Mouse (Mus musculus) brain, embryonic 14.5 days (tissue): ENCODE results near the gene H2-Ke6. TPM values are rescaled to one million over a fixed set of nuclear protein-coding genes. Genes with fewer than 3 reads are reported as not detected.

Source experiments
- DNase-seq: peaks from one replicate; pipeline ENCODE4 v3.0.0-alpha.2; 2011; ENCODE audit warnings: low read depth
- CTCF ChIP-seq: fragments of 200-500 bp; IDR thresholded peaks from 2 replicates; pipeline ENCODE4 v1.5.1; 2012; ENCODE audit warnings: inconsistent platforms, mild to moderate bottlenecking, moderate library complexity, borderline replicate concordance; ENCODE audit not compliant: insufficient read depth, insufficient read length; ENCODE audit errors: extremely low read depth
- POLR2A ChIP-seq: fragments of 200-500 bp; IDR thresholded peaks from 2 replicates; pipeline ENCODE4 v1.6.1; 2012; ENCODE audit warnings: mild to moderate bottlenecking, inconsistent platforms, borderline replicate concordance; ENCODE audit not compliant: poor library complexity, insufficient read depth, insufficient read length, severe bottlenecking; ENCODE audit errors: extremely low read depth
- polyA plus RNA-seq: library from polyadenylated mRNA; depleted of rRNA; stranded (reverse); fragments of >200 nt; gene quantifications from 2 replicates; pipeline ENCODE4 v1.2.3, GENCODE M21; 2012; rRNA removed

H2-Ke6 gene
- polyA plus RNA-seq, 1 experiment: 88.8 TPM

- DNase-seq: peak; percentile 90
- TF ChIP-seq POLR2A: no peak
- peak; percentile 75; the same call in 1 of the 2 replicates for TF ChIP-seq CTCF
These were observed 35.8 kb downstream of the H2-Ke6 start for GRCm38 (mm10) chr17:33991788-33992664.

DNA sequence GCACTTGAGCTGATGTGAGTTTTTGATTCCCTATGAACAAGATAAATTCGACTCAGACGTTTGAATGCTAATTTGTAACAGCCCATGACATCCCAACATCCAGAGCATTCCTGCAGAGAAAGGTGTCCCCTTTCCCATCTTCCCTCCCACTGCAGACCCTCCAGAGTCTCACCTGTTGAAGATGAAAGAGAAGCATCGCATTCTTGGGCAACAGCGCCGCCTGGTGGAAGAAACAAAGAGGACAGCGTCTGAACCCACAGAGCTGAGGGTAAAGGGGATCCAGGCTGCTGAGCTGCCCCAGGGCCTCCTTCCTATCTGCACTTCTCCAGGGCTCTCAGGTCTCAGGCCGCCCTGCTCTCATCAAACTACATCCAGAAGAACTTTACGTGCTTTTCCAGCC lies 45.7 kb downstream of the H2-Ke6 start:
- peak; percentile 51 for DNase-seq

DNA sequence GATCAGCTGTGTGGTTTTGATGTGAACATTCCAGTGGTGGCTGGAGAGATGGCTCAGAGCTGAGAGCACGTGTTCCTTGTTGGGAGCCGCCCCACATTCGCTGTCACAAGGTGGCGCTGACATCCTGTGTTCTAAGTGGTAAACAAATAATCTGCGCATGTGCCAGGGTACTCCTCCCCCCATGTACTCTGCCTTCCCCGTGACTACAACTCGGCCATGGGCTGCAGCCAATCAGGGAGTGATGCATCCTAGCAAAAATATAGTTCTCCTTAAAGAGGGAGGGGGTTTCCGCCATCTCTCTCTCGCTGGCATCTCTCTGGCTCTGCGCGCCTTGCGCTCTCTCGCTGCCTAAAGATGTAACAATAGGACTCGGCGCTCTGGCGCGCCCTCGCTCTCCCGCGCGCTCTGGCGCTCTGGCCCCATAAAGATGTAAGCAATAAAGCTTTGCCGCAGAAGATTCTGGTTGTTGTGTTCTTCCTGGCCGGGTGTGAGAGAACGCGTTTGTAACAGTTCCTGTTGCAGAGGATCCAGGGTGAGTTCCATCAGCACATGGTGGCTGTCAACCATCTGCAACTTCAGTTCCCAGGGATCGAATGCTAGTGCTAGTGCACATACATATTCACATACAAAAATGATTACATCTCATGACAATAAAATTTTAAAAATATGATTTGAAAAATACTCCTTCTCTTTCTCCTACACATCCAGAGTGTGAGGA lies 46.5 kb downstream of the H2-Ke6 start:
- TF ChIP-seq CTCF (peak; percentile 53), POLR2A (peak; percentile 56; the same call in 1 of the 2 replicates)
- DNase-seq: peak; percentile 99

More for the DNA sequence above, 45.7 kb downstream of the H2-Ke6 start:
- TF ChIP-seq CTCF: peak; percentile 55

DNA sequence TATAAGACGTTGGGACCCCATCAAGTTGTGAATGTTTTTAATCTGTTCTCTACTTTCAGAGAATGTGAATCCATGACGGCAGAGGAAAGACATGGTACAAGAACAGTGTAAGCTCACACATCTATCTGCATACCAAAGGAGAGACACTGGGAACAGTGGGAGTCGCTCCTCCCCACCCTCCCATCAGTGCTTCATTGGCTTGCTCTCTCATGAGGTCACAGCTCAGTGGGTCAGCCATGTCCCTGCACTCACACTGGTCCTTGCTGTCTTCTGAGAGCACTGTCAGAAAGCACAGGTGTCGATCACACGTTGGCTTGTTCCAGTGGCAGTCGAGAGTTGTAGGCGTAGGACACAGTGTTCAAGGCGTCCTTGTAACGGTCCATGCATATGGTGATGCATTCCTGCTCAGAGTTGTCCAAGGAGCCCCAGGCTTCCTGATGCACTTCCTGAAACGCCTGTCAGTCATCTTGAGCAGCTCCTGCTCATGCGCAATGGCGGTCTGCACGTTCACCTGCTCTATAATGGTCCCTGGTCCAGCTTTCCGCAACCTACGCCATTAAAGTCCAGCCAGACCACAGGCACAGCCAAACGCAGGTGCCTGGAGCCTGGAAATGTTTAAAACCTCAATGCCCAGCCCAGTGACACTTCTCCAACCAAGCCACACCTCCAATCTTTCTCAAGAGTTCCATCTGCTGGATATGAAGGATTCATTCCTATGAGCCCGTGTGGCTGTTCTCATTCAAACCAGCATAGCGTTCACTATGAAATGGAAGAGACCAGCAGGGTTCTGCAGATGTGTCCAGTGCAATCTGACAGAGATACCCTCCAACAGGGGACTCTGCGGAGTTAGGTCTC lies 47.5 kb downstream of the H2-Ke6 start:
- peak; percentile 7 for DNase-seq
- TF ChIP-seq CTCF (no peak), POLR2A (no peak)

- no peak for TF ChIP-seq POLR2A
- no peak for TF ChIP-seq CTCF
- no peak for DNase-seq
These were observed 48.3 kb downstream of the H2-Ke6 start for GRCm38 (mm10) chr17:33979512-33980050.

DNA sequence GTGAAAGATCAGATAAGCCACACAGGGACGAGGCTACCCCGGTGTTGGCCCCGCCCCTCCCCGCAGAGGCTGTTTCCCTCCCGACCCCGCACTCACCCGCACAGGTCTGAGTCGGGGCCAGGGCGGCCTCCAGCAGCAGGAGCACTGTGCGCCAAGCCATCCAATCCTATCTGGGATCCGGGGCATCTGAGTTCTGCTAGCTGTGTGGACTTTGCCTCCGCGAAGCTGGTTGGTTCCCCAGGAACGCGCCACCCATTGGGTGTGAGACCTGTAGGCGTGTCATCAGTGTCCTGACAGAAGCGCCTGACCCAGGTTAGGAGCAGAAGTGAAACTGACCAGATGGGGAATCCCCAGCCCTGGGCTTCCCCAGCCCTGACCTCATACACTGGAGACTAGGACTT lies 49.2 kb downstream of the H2-Ke6 start:
- TF ChIP-seq CTCF (no peak), POLR2A (no peak)
- no peak for DNase-seq

DNA sequence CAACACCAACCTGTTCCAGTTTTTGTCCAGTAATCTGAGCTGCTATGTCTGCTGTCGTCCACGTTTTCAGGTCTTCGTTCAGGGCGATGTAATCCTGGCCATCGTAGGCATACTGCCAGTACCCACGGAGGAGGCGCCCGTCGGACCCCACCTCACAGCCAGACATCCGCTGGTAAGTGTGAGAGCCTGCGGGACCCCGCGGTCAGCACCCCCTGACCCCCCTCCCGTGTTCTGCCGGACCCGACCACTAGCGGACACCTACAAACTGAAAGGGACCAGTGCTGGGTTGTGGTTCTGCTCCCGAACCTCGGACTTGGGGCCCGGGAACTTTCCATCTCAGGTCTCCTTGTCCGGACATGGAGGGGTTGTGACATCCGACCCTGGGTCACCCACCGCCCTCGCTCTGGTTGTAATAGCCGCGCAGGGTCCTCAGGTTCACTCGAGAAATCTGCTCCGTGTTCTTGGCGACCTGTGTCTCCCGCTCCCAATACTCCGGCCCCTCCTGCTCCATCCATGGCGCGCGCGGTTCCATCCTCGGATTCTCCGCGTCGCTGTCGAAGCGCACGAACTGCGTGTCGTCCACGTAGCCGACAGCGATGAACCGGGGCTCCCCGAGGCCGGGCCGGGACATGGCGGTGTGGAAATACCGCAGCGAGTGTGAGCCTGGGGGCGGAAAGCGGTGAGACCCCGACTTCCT lies 49.9 kb downstream of the H2-Ke6 start:
- no peak for TF ChIP-seq CTCF
- no peak for TF ChIP-seq POLR2A
- DNase-seq: no peak

Other genes with a start within 250 kb of the H2-Ke6 start
- 9.8 and 10.6 TPM in 2 replicates for gene Angptl4, start 246.2 kb downstream of the H2-Ke6 start, polyA plus RNA-seq
- gene Kank3, start 217.5 kb downstream of the H2-Ke6 start, polyA plus RNA-seq: 50.7 and 61.9 TPM in 2 replicates
- 1,048 and 1,174 TPM in 2 replicates for gene Rps28, start 203.5 kb downstream of the H2-Ke6 start, polyA plus RNA-seq
- 327 and 425 TPM in 2 replicates for gene Ndufa7, start 203.5 kb downstream of the H2-Ke6 start, polyA plus RNA-seq
- gene Cd320, start 185.0 kb downstream of the H2-Ke6 start, polyA plus RNA-seq: 41.6 and 49.6 TPM in 2 replicates
- gene Gm7029, start 154.2 kb downstream of the H2-Ke6 start, polyA plus RNA-seq: not detected in 2 replicates
- gene Kifc1, start 137.4 kb downstream of the H2-Ke6 start, polyA plus RNA-seq: 18.5 and 32.3 TPM in 2 replicates
- gene Platr17, start 122.9 kb downstream of the H2-Ke6 start, polyA plus RNA-seq: 0.30 and 0.38 TPM in 2 replicates
- 43.8 and 52.6 TPM in 2 replicates for gene Daxx, start 118.6 kb downstream of the H2-Ke6 start, polyA plus RNA-seq
- 17.4 and 22.8 TPM in 2 replicates for gene Tapbp, start 112.2 kb downstream of the H2-Ke6 start, polyA plus RNA-seq
- gene Zbtb22, start 112.2 kb downstream of the H2-Ke6 start, polyA plus RNA-seq: 35.8 and 43.6 TPM in 2 replicates
- gene Rgl2, start 98.5 kb downstream of the H2-Ke6 start, polyA plus RNA-seq: 184 and 285 TPM in 2 replicates
- 85.7 and 97.5 TPM in 2 replicates for gene Pfdn6, start 87.7 kb downstream of the H2-Ke6 start, polyA plus RNA-seq
- 22.8 and 29.3 TPM in 2 replicates for gene Wdr46, start 87.4 kb downstream of the H2-Ke6 start, polyA plus RNA-seq
- 9.9 and 11.1 TPM in 2 replicates for gene B3galt4, start 76.6 kb downstream of the H2-Ke6 start, polyA plus RNA-seq
- 71.7 and 72.8 TPM in 2 replicates for gene Vps52, start 72.2 kb downstream of the H2-Ke6 start, polyA plus RNA-seq
- gene Rps18, start 72.1 kb downstream of the H2-Ke6 start, polyA plus RNA-seq: 744 and 771 TPM in 2 replicates
- gene H2-K1, start 27.7 kb downstream of the H2-Ke6 start, polyA plus RNA-seq: 20.4 and 20.5 TPM in 2 replicates
- gene Ring1, start 3.4 kb downstream of the H2-Ke6 start, polyA plus RNA-seq: 58.8 and 68.8 TPM in 2 replicates
- gene Slc39a7, start 3.6 kb upstream of the H2-Ke6 start, polyA plus RNA-seq: 133 and 138 TPM in 2 replicates
- gene Rxrb, start 3.8 kb upstream of the H2-Ke6 start, polyA plus RNA-seq: 83.9 and 97.4 TPM in 2 replicates
- gene Col11a2, start 11.4 kb upstream of the H2-Ke6 start, polyA plus RNA-seq: 11.5 and 11.8 TPM in 2 replicates
- 0.07 and 0.20 TPM in 2 replicates for gene H2-Oa, start 64.3 kb upstream of the H2-Ke6 start, polyA plus RNA-seq
- 12.0 and 16.4 TPM in 2 replicates for gene H2-DMa, start 91.5 kb upstream of the H2-Ke6 start, polyA plus RNA-seq
- gene Brd2, start 94.6 kb upstream of the H2-Ke6 start, polyA plus RNA-seq: 186 and 256 TPM in 2 replicates
- gene H2-DMb2, start 115.2 kb upstream of the H2-Ke6 start, polyA plus RNA-seq: 0.18 and 0.40 TPM in 2 replicates
- 0.82 and 1.1 TPM in 2 replicates for gene H2-DMb1, start 125.0 kb upstream of the H2-Ke6 start, polyA plus RNA-seq
- 1.8 and 2.1 TPM in 2 replicates for gene Tap1, start 159.5 kb upstream of the H2-Ke6 start, polyA plus RNA-seq
- 0.86 and 1.1 TPM in 2 replicates for gene Psmb9, start 159.7 kb upstream of the H2-Ke6 start, polyA plus RNA-seq
- 2.0 and 2.4 TPM in 2 replicates for gene Psmb8, start 169.7 kb upstream of the H2-Ke6 start, polyA plus RNA-seq
- gene Tap2, start 175.5 kb upstream of the H2-Ke6 start, polyA plus RNA-seq: 0.93 and 1.1 TPM in 2 replicates
- 0.04 and 0.11 TPM in 2 replicates for gene H2-Ob, start 210.8 kb upstream of the H2-Ke6 start, polyA plus RNA-seq
- 1.4 and 1.7 TPM in 2 replicates for gene H2-Ab1, start 229.6 kb upstream of the H2-Ke6 start, polyA plus RNA-seq